Mouse (Mus musculus) limb, embryonic 15.5 days (tissue): ENCODE measurements around the gene Lhx6. TPM values are rescaled to one million over a fixed set of nuclear protein-coding genes. Genes with fewer than 3 reads are reported as not detected.

Source experiments
- ATAC-seq: fragments of 200-750 bp; cut with Nextera tagmentation; 2 replicates; pipeline ENCODE4 v1.8.0; 2017; ENCODE audit warnings: low read depth, moderate TSS enrichment; ENCODE audit not compliant: insufficient number of reproducible peaks, low FRiP score, low TSS enrichment
- H3K27ac ChIP-seq: fragments of 300-500 bp; sonication (generic); 2 replicates; pipeline ENCODE4 v1.5.1; 2015; ENCODE audit warnings: moderate library complexity, mild to moderate bottlenecking, inconsistent platforms
- H3K27me3 ChIP-seq: fragments of 300-500 bp; sonication (generic); 2 replicates; pipeline ENCODE4 v1.6.1; 2015; ENCODE audit warnings: inconsistent platforms
- H3K36me3 ChIP-seq: fragments of 300-500 bp; sonication (generic); 2 replicates; pipeline ENCODE4 v1.6.1; 2015; ENCODE audit warnings: inconsistent platforms
- H3K4me1 ChIP-seq: fragments of 300-500 bp; sonication (generic); 2 replicates; pipeline ENCODE4 v1.6.1; 2015; ENCODE audit warnings: inconsistent platforms
- H3K4me2 ChIP-seq: fragments of 300-500 bp; sonication (generic); 2 replicates; pipeline ENCODE4 v1.6.1; 2015; ENCODE audit warnings: mild to moderate bottlenecking, inconsistent platforms
- H3K4me3 ChIP-seq: fragments of 300-500 bp; sonication (generic); 2 replicates; pipeline ENCODE4 v1.5.1; 2015; ENCODE audit warnings: mild to moderate bottlenecking, inconsistent platforms
- H3K9ac ChIP-seq: fragments of 300-500 bp; sonication (generic); 2 replicates; pipeline ENCODE4 v1.6.1; 2015; ENCODE audit warnings: inconsistent platforms
- H3K9me3 ChIP-seq: fragments of 300-500 bp; sonication (generic); 2 replicates; pipeline ENCODE4 v1.6.1; 2016; ENCODE audit warnings: inconsistent platforms
- WGBS: fragments of 180-500 bp; shearing (Covaris S2); methylation state at CpG from one replicate; pipeline ENCODE4 v1.1.7; 2015; 5-methylcytosine and 5-hydroxymethylcytosine counted together
- polyA plus RNA-seq: library from polyadenylated mRNA; unstranded; fragments of >200 nt; fragmentation: Nextera tagmentation; extraction: Ambion mirVana; gene quantifications from 2 replicates; pipeline ENCODE4 v1.2.1, GENCODE M21; 2015

Lhx6 gene
- polyA plus RNA-seq, 1 experiment from 2014 or later, result 0.65 TPM

DNA sequence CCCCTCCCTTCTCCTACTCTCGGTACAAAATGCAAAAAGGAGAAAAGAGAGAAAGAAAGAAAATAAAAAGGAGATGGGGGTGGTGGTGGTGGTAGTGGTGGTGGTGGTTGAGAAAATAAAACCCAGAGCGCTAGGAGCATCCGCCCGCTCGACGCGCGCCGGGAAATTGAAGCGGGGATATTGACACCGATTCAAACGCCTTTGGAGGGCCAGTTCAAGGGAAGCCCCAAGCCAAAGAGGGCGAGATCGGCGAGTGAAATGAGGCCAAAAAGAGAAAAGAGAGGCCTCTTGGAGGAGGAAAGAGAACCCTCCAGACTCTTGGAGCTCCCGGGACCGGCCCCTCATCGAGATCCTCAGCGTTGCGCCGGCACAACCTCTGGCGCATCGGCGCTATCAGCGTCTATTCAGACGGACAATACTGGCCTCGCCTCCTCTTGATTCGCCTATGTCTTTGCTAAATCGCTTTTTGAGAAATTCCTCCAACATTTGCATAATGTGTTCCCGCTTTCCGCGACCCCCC is 712 bp downstream of the Lhx6 start:
- H3K9me3 ChIP-seq, result no peaks in the 10 kb centered on the region
- H3K27me3 ChIP-seq, result peaks cover 96% of the 10 kb centered on the region
- no peak for ATAC-seq
- H3K4me2 ChIP-seq, result peak overlapping the region; percentile 93
- H3K9ac ChIP-seq, result 0 out of 2 replicates have a peak overlapping the region, but pooled peaks have one; percentile 23
- peaks cover 37% of the 10 kb centered on the region for H3K4me1 ChIP-seq
- 2% methylated on average over 32 of the region's 32 CpGs for WGBS
- H3K4me3 ChIP-seq, result peak overlapping the region; percentile 46
- H3K36me3 ChIP-seq, result no peaks in the 10 kb centered on the region
- H3K27ac ChIP-seq, result no peak overlapping the region

DNA sequence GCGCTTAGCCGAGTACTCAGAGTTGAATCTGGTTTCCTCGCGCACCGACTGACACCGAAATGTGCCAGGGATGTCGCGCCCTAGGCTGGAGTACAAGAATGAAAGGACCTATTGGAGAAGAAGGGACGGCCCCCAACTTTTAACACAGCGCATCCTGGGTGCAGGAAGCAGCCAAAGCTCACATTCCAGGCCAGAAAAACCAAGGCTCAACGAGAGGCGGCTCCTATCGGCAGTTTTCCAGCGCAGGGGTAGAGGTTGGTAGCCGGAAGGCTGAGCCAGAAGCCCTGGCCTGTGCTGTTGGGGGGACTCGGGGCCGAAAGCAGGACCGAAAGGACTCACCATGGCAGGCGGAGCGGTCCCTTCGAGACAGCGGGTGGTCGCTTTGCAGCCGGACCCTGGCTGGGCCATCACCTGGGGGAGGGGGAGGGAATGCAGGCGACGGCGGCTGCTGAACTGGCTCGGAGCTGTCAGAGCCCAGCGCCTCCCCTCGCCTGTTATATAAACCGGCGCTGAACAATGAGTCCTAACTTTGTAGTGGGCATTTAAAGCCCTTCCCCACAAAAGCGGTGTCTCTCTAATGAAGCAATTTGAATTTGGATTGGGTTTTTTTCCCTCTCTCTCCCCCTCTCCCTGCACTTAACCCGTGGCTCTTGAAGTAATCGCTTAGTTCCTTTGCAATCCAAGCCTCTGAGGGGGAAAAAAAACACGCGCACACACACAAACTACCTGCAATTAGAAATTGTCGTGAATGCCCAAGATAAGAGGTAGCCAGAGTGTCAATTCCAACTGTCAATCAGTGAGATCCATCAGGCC is 1.4 kb downstream of the Lhx6 start:
- Histone ChIP-seq H3K9ac (no peak overlapping the region), H3K9me3 (no peaks in the 10 kb centered on the region), H3K27ac (no peak overlapping the region), H3K4me1 (peaks cover 37% of the 10 kb centered on the region), H3K4me3 (peak overlapping the region; percentile 22), H3K27me3 (peaks cover 97% of the 10 kb centered on the region), H3K36me3 (no peaks in the 10 kb centered on the region), H3K4me2 (peak overlapping the region; percentile 93)
- no peak for ATAC-seq
- under 1% methylated on average over 38 of the region's 38 CpGs for WGBS

DNA sequence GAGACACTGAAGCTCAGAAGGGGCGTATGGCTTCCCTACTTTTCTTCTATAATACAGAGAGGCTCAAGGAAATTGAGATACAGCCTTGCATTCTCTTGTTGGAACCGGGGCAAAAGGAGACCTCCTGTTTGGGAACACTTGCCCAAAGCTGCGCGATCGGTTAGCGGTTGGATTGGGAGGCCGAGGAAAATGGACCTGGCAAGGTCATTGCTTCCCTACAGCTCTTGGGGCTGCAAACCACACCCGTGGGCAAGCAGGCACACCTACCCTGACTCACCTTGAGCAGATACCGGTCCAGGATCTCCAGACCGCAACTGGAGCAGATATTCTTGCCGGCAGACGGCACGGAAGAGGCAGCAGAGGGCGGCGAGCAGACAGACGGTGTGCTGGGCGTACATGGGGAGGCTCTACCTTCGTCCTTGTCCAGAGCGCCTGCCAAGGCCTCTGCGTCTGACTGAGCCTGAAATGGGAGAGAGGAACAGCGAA is 2.1 kb downstream of the Lhx6 start:
- peaks cover 37% of the 10 kb centered on the region for H3K4me1 ChIP-seq
- 3% methylated on average over 21 of the region's 21 CpGs for WGBS
- H3K27me3 ChIP-seq, result peaks cover 98% of the 10 kb centered on the region
- ATAC-seq, result no peak
- H3K27ac ChIP-seq, result no peak overlapping the region
- no peaks in the 10 kb centered on the region for H3K36me3 ChIP-seq
- H3K9me3 ChIP-seq, result no peaks in the 10 kb centered on the region
- H3K4me2 ChIP-seq, result peak overlapping the region; percentile 93
- H3K9ac ChIP-seq, result no peak overlapping the region
- H3K4me3 ChIP-seq, result peak overlapping the region; percentile 22

GRCm38 (mm10) chr2:36102559-36102946 is 2.7 kb downstream of the Lhx6 start:
- Histone ChIP-seq H3K4me1 (peaks cover 37% of the 10 kb centered on the region), H3K4me3 (peak overlapping the region; percentile 22), H3K4me2 (peak overlapping the region; percentile 93), H3K9ac (no peak overlapping the region), H3K27me3 (peaks cover 98% of the 10 kb centered on the region), H3K36me3 (no peaks in the 10 kb centered on the region), H3K9me3 (no peaks in the 10 kb centered on the region), H3K27ac (no peak overlapping the region)
- 4% methylated on average over 21 of the region's 21 CpGs for WGBS
- ATAC-seq, result no peak

GRCm38 (mm10) chr2:36101866-36102558 is 3.2 kb downstream of the Lhx6 start:
- WGBS, result 3% methylated on average over 28 of the region's 28 CpGs
- H3K4me3 ChIP-seq, result peak overlapping the region; percentile 22
- H3K36me3 ChIP-seq, result no peaks in the 10 kb centered on the region
- no peak overlapping the region for H3K9ac ChIP-seq
- no peak overlapping the region for H3K27ac ChIP-seq
- no peaks in the 10 kb centered on the region for H3K9me3 ChIP-seq
- H3K4me2 ChIP-seq, result peak overlapping the region; percentile 93
- ATAC-seq, result no peak
- H3K4me1 ChIP-seq, result peaks cover 37% of the 10 kb centered on the region
- H3K27me3 ChIP-seq, result peaks cover 99% of the 10 kb centered on the region

DNA sequence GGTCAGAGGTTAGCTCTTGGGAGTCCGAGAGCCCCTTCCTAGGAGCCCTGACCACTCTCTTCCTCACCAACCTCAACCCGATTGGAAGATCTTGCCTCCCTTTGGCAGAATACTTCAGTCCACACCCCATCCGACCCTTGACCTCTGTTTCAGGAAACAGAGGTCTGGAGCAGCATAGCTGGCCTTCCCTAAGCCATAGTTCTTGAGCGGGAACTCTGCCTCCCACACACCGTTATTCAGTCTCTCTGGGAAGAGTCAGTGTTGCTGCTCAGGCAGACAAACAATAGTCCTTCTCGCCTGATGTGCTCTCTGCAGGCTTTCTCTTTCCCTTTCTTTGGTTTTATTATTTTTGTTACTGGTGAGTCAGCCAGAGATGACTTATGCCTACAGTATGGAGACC is 5.5 kb downstream of the Lhx6 start:
- no peak overlapping the region for H3K27ac ChIP-seq
- no peak overlapping the region for H3K9ac ChIP-seq
- no peaks in the 10 kb centered on the region for H3K36me3 ChIP-seq
- no peak overlapping the region for H3K4me3 ChIP-seq
- ATAC-seq, result no peak
- no peaks in the 10 kb centered on the region for H3K9me3 ChIP-seq
- H3K27me3 ChIP-seq, result peaks cover 99% of the 10 kb centered on the region
- peaks cover 27% of the 10 kb centered on the region for H3K4me1 ChIP-seq
- H3K4me2 ChIP-seq, result no peak overlapping the region
- 14% methylated on average over 6 of the region's 6 CpGs for WGBS

GRCm38 (mm10) chr2:36098021-36098420 is 7.2 kb downstream of the Lhx6 start:
- 6% methylated on average over 5 of the region's 5 CpGs for WGBS
- H3K27me3 ChIP-seq, result peaks cover 99% of the 10 kb centered on the region

GRCm38 (mm10) chr2:36097129-36097815 is 7.9 kb downstream of the Lhx6 start:
- Histone ChIP-seq H3K9me3 (no peaks in the 10 kb centered on the region), H3K9ac (no peak overlapping the region), H3K36me3 (no peaks in the 10 kb centered on the region), H3K27ac (no peak overlapping the region), H3K27me3 (peaks cover 99% of the 10 kb centered on the region), H3K4me2 (no peak overlapping the region), H3K4me3 (no peak overlapping the region), H3K4me1 (peaks cover 9% of the 10 kb centered on the region)
- 5% methylated on average over 18 of the region's 18 CpGs for WGBS
- no peak for ATAC-seq

More at GRCm38 (mm10) chr2:36098021-36098420, 7.2 kb downstream of the Lhx6 start:
- no peak overlapping the region for H3K9ac ChIP-seq
- no peak for ATAC-seq
- no peak overlapping the region for H3K27ac ChIP-seq
- H3K4me3 ChIP-seq, result no peak overlapping the region
- peaks cover 16% of the 10 kb centered on the region for H3K4me1 ChIP-seq
- H3K9me3 ChIP-seq, result no peaks in the 10 kb centered on the region
- no peak overlapping the region for H3K4me2 ChIP-seq
- no peaks in the 10 kb centered on the region for H3K36me3 ChIP-seq

DNA sequence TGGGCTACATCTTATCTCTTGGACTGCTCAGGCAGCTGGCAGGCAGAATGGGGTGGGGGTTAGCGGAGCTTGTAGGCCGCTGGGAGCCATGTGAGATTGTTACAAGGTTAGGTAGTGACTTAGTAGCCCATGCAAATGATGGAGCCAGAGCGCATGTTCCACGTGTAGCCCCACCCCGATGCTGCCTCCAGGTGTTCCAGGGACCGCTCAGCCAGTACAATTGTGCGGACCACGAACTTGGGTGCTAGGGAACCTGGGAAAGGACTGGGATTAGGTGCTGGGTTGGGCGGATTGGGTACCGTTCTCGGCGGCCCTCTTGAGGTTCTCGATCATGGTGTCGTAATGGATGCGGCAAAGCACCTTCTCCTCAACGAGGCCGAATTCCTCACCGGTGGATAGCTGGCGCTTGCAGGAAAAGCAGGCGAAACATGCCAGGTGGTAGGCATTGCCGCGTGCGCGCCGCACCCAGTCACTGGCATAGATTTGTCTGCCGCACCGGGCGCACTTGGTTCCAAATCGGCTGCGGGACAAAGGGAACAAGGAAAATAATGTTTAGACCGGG is 11.2 kb downstream of the Lhx6 start:
- Histone ChIP-seq H3K4me2 (no peak overlapping the region), H3K9ac (no peak overlapping the region), H3K4me1 (peaks cover 19% of the 10 kb centered on the region), H3K4me3 (no peak overlapping the region), H3K27ac (no peak overlapping the region), H3K27me3 (peaks cover 100% of the 10 kb centered on the region), H3K36me3 (no peaks in the 10 kb centered on the region), H3K9me3 (no peaks in the 10 kb centered on the region)
- ATAC-seq, result no peak
- 4% methylated on average over 31 of the region's 31 CpGs for WGBS

DNA sequence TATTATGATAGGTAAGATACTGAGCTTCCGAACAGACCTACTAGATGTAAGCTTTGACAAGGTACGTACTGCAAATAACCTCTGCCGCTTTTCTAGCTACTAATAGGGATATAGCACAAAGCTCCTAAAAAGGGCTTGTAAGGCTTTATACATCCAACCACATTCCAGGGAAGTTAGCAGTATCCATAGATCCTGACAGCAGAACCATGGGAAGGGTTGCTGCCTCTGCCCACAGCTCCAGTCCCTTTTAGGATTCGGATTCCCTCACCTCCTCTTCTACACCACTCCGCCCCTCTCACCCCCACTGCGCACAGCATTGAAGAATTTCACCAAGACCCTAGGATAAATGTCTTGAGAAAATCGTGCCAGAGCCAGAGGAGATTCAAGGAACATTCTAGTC is 11.9 kb downstream of the Lhx6 start:
- Histone ChIP-seq H3K4me3 (no peak overlapping the region), H3K4me1 (peaks cover 19% of the 10 kb centered on the region), H3K4me2 (no peak overlapping the region), H3K9ac (no peak overlapping the region), H3K27me3 (peaks cover 98% of the 10 kb centered on the region), H3K9me3 (no peaks in the 10 kb centered on the region), H3K27ac (no peak overlapping the region), H3K36me3 (no peaks in the 10 kb centered on the region)
- no peak for ATAC-seq
- 26% methylated on average over 7 of the region's 7 CpGs for WGBS

DNA sequence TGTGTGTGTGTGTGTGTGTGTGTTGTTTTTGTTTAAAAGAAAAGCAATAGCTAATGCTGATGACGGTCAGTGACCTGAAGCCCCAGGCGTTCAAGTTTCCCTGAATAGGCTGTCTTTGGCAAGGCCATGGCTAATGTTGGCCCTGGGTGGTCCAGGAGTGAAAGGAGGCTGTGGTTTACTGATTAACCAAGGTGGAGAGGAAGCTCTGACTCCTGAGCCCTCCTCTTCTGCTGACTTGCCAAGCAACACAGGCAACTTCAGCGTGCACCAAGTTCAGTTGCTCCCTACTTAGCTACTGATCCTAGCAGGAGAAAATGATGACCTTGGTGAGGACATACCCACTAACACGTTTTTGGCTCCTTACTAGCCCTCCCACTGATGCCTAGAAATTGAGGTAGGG is 12.5 kb downstream of the Lhx6 start:
- Histone ChIP-seq H3K27ac (no peak overlapping the region), H3K9me3 (no peaks in the 10 kb centered on the region), H3K4me2 (no peak overlapping the region), H3K36me3 (no peaks in the 10 kb centered on the region), H3K4me3 (no peak overlapping the region), H3K4me1 (peaks cover 19% of the 10 kb centered on the region), H3K9ac (no peak overlapping the region), H3K27me3 (peaks cover 97% of the 10 kb centered on the region)
- WGBS, result 8% methylated on average over 4 of the region's 4 CpGs
- ATAC-seq, result no peak
